Mouse (Mus musculus) MEL (cell line): ENCODE measurements around the gene Skor1.

Experiments
- CTCF ChIP-seq, 3 experiments: IDR thresholded peaks in 2 of 3; conservative IDR thresholded peaks in 1 of 3; 2 replicates each; pipeline ENCODE4 v1.5.1; 2011 to 2012; ENCODE audit warnings: low read length in 3 of 3, low read depth in 2 of 3, mild to moderate bottlenecking in 2 of 3, improper control_type of control experiment in 1 of 3, inconsistent platforms in 1 of 3, mixed read lengths in 1 of 3, moderate library complexity in 1 of 3; ENCODE audit not compliant: control insufficient read depth in 1 of 3, insufficient read depth in 1 of 3, poor library complexity in 1 of 3, severe bottlenecking in 1 of 3
- E2F4 ChIP-seq: IDR thresholded peaks from 2 replicates; pipeline ENCODE4 v1.6.1; 2011; ENCODE audit warnings: low read depth, low read length, improper control_type of control experiment, borderline replicate concordance
- MAZ ChIP-seq: IDR thresholded peaks from 2 replicates; pipeline ENCODE4 v1.6.1; 2012; ENCODE audit warnings: low read depth, mild to moderate bottlenecking, inconsistent platforms, low read length, improper control_type of control experiment
- POLR2A ChIP-seq, 2 experiments: IDR thresholded peaks; 2 replicates each; pipeline ENCODE4 v1.6.1; 2011 to 2012; ENCODE audit warnings: low read length in 2 of 2, mild to moderate bottlenecking in 2 of 2, control low read depth in 1 of 2, improper control_type of control experiment in 1 of 2, low read depth in 1 of 2, moderate library complexity in 1 of 2; ENCODE audit not compliant: control insufficient read depth in 1 of 2, insufficient read depth in 1 of 2, poor library complexity in 1 of 2
- POLR2AphosphoS5 ChIP-seq: IDR thresholded peaks from 2 replicates; pipeline ENCODE4 v1.6.1; 2012; ENCODE audit warnings: low read depth, borderline replicate concordance, mild to moderate bottlenecking, inconsistent platforms, low read length, moderate library complexity, mixed read lengths
- USF1 ChIP-seq: IDR thresholded peaks from 2 replicates; pipeline ENCODE4 v1.6.1; 2014; ENCODE audit warnings: low read depth, mild to moderate bottlenecking, inconsistent platforms, low read length, improper control_type of control experiment, moderate library complexity

DNA sequence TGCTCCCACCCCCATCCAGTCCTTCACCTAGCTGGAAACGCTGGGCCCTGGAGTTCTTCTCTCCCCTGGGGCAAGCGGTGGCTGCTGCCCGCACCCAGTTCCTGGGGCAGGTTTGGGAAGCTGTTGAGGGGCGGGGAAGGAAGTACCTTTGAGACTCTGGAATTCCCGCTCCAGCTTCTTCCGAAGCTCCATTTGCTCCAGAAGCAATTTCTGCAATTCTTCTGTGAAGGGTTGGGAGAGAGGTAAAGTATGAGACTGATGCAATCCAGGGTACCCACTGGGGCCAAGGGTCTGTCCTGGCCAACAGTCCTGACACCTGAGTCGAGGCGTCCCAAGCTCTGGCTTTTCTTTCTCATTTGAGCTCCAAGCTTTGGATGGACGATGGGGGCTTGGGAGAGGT lies 8.6 kb downstream of the Skor1 start:
- TF ChIP-seq POLR2AphosphoS5 (no peak), CTCF (IDR thresholded peaks at IDR 0.05 in 2 of 3, conservative IDR thresholded peaks at IDR 0.05 in 1 of 3; ENCODE audit: control insufficient read depth in 1 of 3, insufficient read depth in 1 of 3, low read depth in 2 of 3, low read length in 3 of 3, poor library complexity in 1 of 3, severe bottlenecking in 1 of 3) (no peak), E2F4 (no peak), POLR2A (IDR thresholded peaks at IDR 0.05; ENCODE audit: control insufficient read depth in 1 of 2, insufficient read depth in 1 of 2, low read depth in 1 of 2, low read length in 2 of 2, poor library complexity in 1 of 2) (no peak), MAZ (no peak), USF1 (no peak)
